Mouse (Mus musculus): Measurements from ENCODE around the gene Ptpn9. TPM values are rescaled to one million over a fixed set of nuclear protein-coding genes. Genes with fewer than 3 reads are reported as not detected.

The Ptpn9 gene
- total and polyA plus RNA-seq, 2 experiments from 2014 or later: 22.5 to 53.5 TPM

DNA sequence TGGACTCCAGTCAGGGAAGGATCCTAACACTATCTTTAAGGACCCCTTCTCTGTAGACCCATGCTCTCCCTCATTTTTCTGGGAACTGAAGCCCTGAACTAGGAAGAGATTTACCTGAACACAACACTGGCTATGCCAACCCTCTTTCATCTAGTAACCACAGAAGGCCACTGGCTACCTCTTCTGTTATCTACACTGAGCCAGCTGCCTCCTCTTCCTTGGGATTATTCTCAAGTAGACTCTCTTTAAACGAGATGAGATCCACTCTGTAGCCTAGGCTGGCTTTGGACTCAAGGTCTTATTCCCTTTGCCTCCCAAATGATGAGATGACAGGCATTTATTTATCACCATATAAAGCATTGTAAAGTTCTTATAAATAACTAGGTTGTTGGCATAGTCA is 75.5 kb downstream of the Ptpn9 start:
- no peak for DNase-seq (ENCODE audit: low spot score)
- H3K27me3 ChIP-seq (ENCODE audit: insufficient read depth, low read length): no peaks in the 10 kb centered on the region
- no peak overlapping the region for H3K4me3 ChIP-seq (ENCODE audit: low read length)
- H3K9ac ChIP-seq (replicated peaks; ENCODE audit: low read length): no peak overlapping the region
- ATAC-seq: no peak
- H3K36me3 ChIP-seq (ENCODE audit: insufficient read depth, low read length): no peaks in the 10 kb centered on the region; the same call in 1 of the 2 replicates
- no peak overlapping the region for H3K4me2 ChIP-seq (ENCODE audit: low read depth, low read length)
- no peak for TF ChIP-seq CTCF (IDR thresholded peaks at IDR 0.05; ENCODE audit: low read depth)
- no peaks in the 10 kb centered on the region for H3K9me3 ChIP-seq (ENCODE audit: low read length)
- H3K4me1 ChIP-seq (ENCODE audit: insufficient read depth, low read length): peaks cover 14% of the 10 kb centered on the region
- no peak overlapping the region for H3K27ac ChIP-seq
- WGBS: 65% methylated on average over 1 of the region's 1 CpGs

GRCm38 (mm10) chr9:57070800-57071545 is 76.2 kb downstream of the Ptpn9 start:
- ATAC-seq (no peak), DNase-seq (ENCODE audit: low spot score) (no peak)
- Histone ChIP-seq H3K9ac (replicated peaks; ENCODE audit: low read length) (peak overlapping the region; percentile 63), H3K9me3 (ENCODE audit: low read length) (no peaks in the 10 kb centered on the region), H3K36me3 (ENCODE audit: insufficient read depth, low read length) (no peaks in the 10 kb centered on the region; the same call in 1 of the 2 replicates), H3K4me3 (ENCODE audit: low read length) (peak overlapping the region; percentile 91), H3K27ac (peak overlapping the region; percentile 43; the same call in 1 of the 2 replicates), H3K4me2 (ENCODE audit: low read depth, low read length) (peak overlapping the region; percentile 79), H3K4me1 (ENCODE audit: insufficient read depth, low read length) (peaks cover 17% of the 10 kb centered on the region), H3K27me3 (ENCODE audit: insufficient read depth, low read length) (no peaks in the 10 kb centered on the region)
- 17% methylated on average over 5 of the region's 5 CpGs for WGBS
- TF ChIP-seq CTCF (IDR thresholded peaks at IDR 0.05; ENCODE audit: low read depth): no peak

DNA sequence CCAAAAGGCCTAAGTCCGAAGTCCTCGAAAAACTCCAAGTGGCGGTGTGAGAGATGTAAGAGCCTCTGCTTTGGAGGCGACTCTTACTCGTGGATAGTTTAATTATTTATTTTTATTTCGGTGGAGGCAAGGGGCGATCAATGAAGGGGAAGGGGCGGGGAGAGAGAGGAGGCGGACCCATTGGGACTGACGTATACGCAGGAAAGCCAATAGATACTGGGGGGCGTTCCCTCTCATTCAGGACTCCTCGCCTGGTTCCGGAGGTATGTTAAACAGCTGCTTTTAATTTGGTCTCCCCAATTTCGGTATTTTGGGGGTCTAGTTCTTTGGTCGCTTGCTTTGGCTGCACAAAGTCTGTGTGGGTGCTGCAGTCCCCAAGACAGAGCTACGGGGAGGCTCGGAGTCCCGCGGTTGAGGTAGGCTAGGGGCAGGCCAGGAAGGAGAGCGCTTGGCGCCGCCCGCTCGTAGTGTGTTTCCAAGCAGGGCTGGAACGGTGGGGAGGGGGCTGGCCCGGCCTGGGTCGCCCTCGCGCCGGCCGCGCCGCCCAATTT is 77.2 kb downstream of the Ptpn9 start, which contains the start of gene Sin3a:
Gene Sin3a, plus strand, starts transcription at position 240 of the 551 bp plus-strand sequence.
- Histone ChIP-seq H3K27me3 (ENCODE audit: insufficient read depth, low read length) (no peaks in the 10 kb centered on the region), H3K4me2 (ENCODE audit: low read depth, low read length) (peak within 1 kb of the TSS; percentile 79), H3K4me3 (ENCODE audit: low read length) (peak within 1 kb of the TSS; percentile 91), H3K4me1 (ENCODE audit: insufficient read depth, low read length) (peaks cover 17% of the 10 kb centered on the region), H3K9me3 (ENCODE audit: low read length) (no peaks in the 10 kb centered on the region), H3K9ac (replicated peaks; ENCODE audit: low read length) (peak within 1 kb of the TSS; percentile 63), H3K27ac (peak within 1 kb of the TSS; percentile 92), H3K36me3 (ENCODE audit: insufficient read depth, low read length) (no peaks in the 10 kb centered on the region; the same call in 1 of the 2 replicates)
- DNase-seq (ENCODE audit: low spot score) (peak; percentile 87), ATAC-seq (no peak)
- no peak for TF ChIP-seq CTCF (IDR thresholded peaks at IDR 0.05; ENCODE audit: low read depth)
- 0% methylated on average over 34 of the region's 34 CpGs for WGBS

DNA sequence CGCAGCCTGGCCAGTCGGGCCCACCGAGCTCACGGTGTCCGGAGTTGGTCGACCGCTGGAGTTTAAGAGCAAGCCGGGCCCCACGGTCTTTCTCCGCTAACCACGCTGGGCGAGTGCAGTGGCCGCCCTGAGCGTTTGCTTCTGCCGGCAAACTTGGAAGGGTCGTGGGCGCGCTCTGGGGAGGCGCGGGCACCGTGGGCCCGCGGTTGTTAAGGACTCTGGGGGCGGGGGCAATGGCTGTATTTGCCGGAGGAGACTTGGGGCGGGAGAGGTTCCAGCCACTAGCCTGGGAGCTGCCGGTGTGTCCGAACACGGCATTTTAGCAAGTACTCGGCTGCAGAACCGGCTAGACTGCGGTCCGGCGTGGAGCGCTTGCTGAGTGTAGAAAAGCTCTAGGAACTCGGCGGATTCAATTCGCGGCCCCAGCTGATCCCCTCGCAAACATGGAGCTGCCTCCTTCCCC is 77.8 kb downstream of the Ptpn9 start:
- no peak for ATAC-seq
- TF ChIP-seq CTCF (IDR thresholded peaks at IDR 0.05; ENCODE audit: low read depth): no peak
- peaks cover 17% of the 10 kb centered on the region for H3K4me1 ChIP-seq (ENCODE audit: insufficient read depth, low read length)
- H3K4me3 ChIP-seq (ENCODE audit: low read length): peak overlapping the region; percentile 91
- H3K36me3 ChIP-seq (ENCODE audit: insufficient read depth, low read length): no peaks in the 10 kb centered on the region
- H3K27me3 ChIP-seq (ENCODE audit: insufficient read depth, low read length): no peaks in the 10 kb centered on the region
- peak overlapping the region; percentile 63 for H3K9ac ChIP-seq (replicated peaks; ENCODE audit: low read length)
- no peak for DNase-seq (ENCODE audit: low spot score)
- under 1% methylated on average over 36 of the region's 40 CpGs for WGBS
- peak overlapping the region; percentile 92 for H3K27ac ChIP-seq
- H3K9me3 ChIP-seq (ENCODE audit: low read length): no peaks in the 10 kb centered on the region
- H3K4me2 ChIP-seq (ENCODE audit: low read depth, low read length): peak overlapping the region; percentile 79

DNA sequence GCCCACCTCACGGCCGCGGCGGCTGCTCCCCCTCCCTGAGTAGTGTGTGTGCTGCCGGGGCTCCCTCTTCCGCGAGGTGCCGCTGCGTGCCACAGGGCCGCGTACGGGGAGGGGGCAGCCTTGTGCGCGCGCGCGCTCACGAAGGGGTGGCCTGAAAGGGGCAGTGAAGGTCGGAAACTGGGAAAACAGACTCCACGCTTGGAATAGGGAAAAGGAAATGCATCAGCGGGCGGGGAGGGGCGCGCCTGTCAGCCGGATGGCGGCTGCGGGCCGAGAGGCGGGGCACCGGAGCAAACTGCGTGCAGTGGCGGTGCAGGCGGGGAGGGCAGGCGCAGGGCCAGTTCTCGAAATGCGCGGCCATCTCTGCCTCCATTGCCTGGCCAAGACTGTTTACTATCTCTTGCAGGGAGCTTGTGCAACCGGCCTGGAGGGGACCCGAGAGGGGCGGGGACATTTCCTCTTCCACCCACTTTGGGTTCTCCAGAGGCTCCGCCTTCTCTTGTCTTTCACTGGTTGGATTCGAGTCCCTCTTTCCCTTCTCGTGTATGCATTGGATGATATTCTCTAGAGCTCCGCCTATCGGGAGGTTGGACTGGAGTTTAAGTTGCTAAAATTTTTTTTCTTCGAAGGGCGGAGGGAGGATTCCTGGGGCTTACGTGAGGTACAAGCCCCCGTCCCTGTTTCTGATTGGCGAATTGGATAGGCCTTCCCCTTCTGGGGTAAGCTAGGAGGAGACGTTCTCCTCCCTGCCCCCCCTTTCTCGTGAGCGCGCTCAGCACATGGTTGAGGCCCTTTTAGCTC is 78.5 kb downstream of the Ptpn9 start:
- peak; percentile 67 for TF ChIP-seq CTCF (IDR thresholded peaks at IDR 0.05; ENCODE audit: low read depth)
- Histone ChIP-seq H3K36me3 (ENCODE audit: insufficient read depth, low read length) (no peaks in the 10 kb centered on the region), H3K27me3 (ENCODE audit: insufficient read depth, low read length) (no peaks in the 10 kb centered on the region), H3K9ac (replicated peaks; ENCODE audit: low read length) (peak overlapping the region; percentile 63), H3K27ac (peak overlapping the region; percentile 92), H3K4me1 (ENCODE audit: insufficient read depth, low read length) (peaks cover 21% of the 10 kb centered on the region), H3K9me3 (ENCODE audit: low read length) (no peaks in the 10 kb centered on the region), H3K4me2 (ENCODE audit: low read depth, low read length) (peak overlapping the region; percentile 79), H3K4me3 (ENCODE audit: low read length) (peak overlapping the region; percentile 91)
- WGBS: 1% methylated on average over 54 of the region's 54 CpGs
- peak; percentile 75 for ATAC-seq
- DNase-seq (ENCODE audit: low spot score): peak; percentile 99

DNA sequence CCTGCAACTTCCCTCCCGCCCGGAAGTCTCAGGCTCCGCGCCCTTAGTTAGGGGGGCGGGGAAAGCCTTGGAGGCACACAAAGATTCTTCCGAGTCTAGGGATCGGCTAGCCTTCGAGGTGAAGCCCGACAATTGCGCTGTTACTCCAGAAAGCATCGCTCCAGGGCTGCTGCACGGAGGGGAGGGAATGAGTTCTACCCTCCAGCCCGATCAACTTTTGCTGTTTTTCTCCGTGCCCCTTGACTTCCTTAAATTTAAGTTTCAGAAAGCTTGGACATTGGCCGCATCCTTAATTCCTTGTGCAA is 79.0 kb downstream of the Ptpn9 start:
- Histone ChIP-seq H3K27ac (peak overlapping the region; percentile 88), H3K27me3 (ENCODE audit: insufficient read depth, low read length) (no peaks in the 10 kb centered on the region), H3K9ac (replicated peaks; ENCODE audit: low read length) (peak overlapping the region; percentile 21; the same call in 1 of the 2 replicates), H3K4me1 (ENCODE audit: insufficient read depth, low read length) (peaks cover 21% of the 10 kb centered on the region), H3K4me3 (ENCODE audit: low read length) (peak overlapping the region; percentile 91), H3K9me3 (ENCODE audit: low read length) (no peaks in the 10 kb centered on the region), H3K36me3 (ENCODE audit: insufficient read depth, low read length) (no peaks in the 10 kb centered on the region), H3K4me2 (ENCODE audit: low read depth, low read length) (peak overlapping the region; percentile 79)
- no peak for DNase-seq (ENCODE audit: low spot score)
- WGBS: under 1% methylated on average over 15 of the region's 15 CpGs
- no peak for ATAC-seq
- TF ChIP-seq CTCF (IDR thresholded peaks at IDR 0.05; ENCODE audit: low read depth): no peak

Data from hindbrain, postnatal 0 days (tissue).